Mouse (Mus musculus) monocyte, adult 2 months (primary cell): Measurements from ENCODE around the gene S100pbp.

ENCODE experiments used
- DNase-seq, 2 experiments: peaks; one replicate each; pipeline ENCODE4 v3.0.0; 2022; ENCODE audit warnings: low spot score in 2 of 2, low read depth in 1 of 2

The S100pbp gene

GRCm38 (mm10) chr4:129189542-129190519 lies at the start of gene S100pbp, which contains the start of gene Yars:
Gene S100pbp (minus strand): TSS chr4:129189727.
Gene Yars (plus strand): TSS chr4:129189760.
- peak; percentile 84 to 94 for DNase-seq

DNA sequence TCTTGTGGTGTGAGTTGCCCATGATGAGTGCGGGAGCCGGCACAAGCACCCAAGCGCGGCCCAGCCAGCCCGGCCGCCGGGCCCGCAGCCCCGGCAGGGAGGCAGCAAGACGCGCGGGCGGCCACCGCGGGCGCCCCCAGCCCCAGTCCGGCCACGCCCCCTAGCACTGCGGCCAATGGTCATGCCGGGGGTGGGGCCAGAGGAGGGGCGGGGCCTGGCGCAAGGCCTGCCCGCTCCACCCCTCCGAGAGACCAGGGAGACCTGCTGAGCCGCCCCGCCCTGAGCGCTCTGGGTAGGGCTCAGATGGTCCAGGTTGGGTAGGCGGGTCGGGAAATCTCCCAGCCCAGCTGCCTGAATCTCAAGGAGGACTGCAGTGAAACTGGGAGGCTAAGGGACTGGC lies 49.5 kb upstream of the S100pbp start:
- DNase-seq = no peak

- no peak for DNase-seq
Measured at GRCm38 (mm10) chr4:129238579-129239016, 49.1 kb upstream of the S100pbp start.

GRCm38 (mm10) chr4:129237843-129238441 lies 48.4 kb upstream of the S100pbp start:
- DNase-seq = no peak

- no peak for DNase-seq
Measured at GRCm38 (mm10) chr4:129236236-129236813, 46.8 kb upstream of the S100pbp start.

GRCm38 (mm10) chr4:129235147-129235546 lies 45.6 kb upstream of the S100pbp start:
- DNase-seq = no peak

DNA sequence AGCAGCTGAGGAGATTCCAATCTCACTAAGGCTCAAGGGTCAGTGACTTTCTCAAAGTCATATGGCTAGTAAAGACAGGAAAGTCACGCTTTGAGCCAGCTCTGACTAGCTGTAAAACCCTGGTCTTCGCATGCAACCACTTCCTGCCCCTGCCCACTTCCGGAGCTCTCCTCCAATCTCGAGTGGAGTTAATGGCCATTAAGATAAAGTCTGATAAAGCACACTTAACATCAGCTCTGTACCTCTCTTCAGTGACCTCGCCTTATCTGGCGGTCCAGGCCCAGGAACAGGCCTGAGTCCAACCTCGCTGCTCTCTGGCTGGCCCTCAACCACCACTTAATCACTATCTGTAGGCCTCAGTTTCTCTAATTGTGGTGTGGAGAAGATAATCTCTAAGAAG lies 45.0 kb upstream of the S100pbp start:
- DNase-seq = no peak

GRCm38 (mm10) chr4:129232561-129233360 lies 43.2 kb upstream of the S100pbp start:
- no peak for DNase-seq

DNA sequence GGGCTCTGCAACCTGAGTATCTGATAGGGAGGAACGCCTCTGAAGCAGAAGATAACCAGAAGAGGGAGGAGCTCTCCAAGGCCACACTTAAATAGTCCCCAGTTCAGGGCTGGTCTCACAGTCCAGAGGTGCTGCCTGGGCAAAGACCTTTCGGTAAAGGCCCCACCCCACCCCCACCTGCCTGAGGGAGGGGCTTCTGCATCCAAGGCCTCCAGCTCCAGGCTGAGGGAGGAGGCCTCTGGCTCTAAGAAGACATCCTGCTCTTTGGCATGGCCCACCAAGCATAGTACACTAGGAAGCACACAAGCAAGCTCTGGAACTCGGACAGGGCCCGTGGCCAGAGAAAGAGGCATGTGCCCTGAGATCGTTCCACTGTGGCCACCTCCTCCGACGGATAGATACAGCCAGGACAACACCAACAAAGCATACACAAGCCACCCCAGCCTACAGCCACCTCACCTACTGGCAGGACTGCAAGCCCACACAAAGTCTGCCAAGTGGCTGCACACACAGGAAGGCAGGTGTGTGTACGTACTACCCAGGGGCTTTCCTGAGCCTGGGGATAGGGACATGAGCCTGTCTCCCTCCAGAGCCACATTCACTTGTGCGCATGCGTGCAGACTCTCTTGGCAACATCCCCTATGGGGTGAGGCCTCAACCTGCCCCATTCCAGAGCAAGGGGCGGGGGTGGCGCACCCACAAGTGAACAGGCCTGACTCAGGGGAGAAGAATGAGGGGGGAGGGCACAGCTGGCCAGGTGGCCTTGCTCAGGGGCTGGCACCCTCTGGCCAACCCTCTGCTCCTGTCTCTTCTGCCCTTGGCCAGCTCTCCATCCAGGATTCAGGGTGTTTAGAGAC lies 42.3 kb upstream of the S100pbp start:
- no peak for DNase-seq

DNA sequence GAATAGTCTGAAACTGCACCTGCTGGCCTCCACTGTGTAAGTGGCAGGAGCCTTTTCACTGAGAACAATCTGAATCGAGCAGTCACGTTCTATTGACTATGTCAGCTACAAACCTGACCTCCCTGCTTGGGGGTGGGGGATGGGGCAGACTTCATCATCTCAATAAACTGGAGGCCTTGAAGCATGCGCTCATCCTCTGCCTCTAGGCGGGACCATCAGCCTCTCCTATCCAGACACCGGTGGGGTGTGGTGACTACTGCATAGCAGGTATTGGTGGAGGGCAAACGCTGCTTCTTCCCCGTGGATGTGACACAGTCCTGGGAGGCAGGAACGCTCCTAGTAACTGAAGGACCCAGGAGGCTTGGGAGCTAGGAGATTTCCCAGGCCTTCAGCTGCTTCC lies 41.4 kb upstream of the S100pbp start:
- DNase-seq = no peak

DNA sequence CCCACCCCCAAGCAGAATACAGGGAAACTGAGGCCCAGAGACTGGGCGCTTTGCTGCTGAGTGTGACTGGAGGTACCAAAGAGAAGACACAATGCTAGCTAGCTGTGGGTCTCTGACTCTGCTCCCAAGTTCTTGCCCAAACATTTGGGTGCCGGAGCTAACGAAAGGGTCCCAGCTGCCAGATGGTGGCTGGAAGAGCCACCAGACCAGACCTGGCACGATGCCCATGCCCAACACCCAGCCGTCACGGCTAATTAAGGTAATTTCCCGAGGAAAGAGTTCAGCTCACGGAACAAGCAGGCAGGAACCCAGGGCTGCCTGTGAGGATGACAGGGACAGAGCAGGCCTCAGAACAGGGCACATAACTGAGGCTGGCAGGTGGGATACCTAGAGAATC lies 38.5 kb upstream of the S100pbp start:
- no peak for DNase-seq

- no peak for DNase-seq
Measured at GRCm38 (mm10) chr4:129227170-129227984, 37.9 kb upstream of the S100pbp start.

- no peak for DNase-seq
Measured at GRCm38 (mm10) chr4:129226441-129226963, 37.0 kb upstream of the S100pbp start.

GRCm38 (mm10) chr4:129225315-129225714 lies 35.8 kb upstream of the S100pbp start:
- DNase-seq = no peak

DNA sequence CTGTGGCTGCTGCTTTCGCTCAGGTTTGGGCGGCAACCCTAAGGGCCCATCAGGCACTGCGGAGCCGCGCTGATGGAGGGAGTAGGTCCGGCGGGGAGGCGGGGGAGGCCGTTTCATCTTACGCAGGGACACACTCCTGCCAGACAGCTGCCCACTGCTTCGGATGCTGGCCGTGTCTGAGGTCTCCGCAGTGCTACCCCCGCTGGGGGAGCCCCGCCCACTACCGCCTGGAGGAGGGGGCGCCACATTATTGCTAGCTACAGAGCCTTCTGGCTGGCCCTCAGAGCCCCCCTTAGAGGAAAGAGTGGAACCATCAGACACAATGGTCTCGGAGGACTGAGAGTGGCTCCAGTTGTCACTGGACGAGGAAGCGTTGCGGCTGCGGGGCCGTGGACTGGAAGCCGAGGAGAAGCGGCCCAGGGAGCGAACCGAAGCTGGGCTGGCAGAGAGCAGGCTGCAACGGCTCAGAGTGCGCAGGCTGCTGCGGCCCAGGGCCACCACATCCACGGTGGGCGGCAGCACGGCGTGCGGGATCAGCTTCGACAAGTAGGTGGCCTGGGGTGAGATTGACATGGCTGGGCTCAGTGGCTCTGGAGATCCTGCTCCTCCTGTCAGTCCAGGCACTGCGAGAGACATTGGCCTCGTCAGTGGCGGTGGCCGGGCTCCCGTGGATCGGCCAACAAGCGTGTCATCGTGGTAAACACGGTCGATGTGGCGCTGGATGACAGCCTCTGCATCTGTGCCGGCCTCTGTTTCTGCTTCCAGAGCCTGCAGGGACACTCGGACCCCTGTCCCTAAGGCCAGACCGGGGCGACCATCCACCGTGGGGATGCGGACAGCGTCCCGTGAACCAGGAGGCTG lies 34.1 kb upstream of the S100pbp start:
- no peak for DNase-seq

- DNase-seq = no peak
Measured at GRCm38 (mm10) chr4:129222019-129222925, 32.7 kb upstream of the S100pbp start.
